Mouse (Mus musculus): ENCODE data around the gene Mospd3. TPM values are rescaled to one million over a fixed set of nuclear protein-coding genes. Genes with fewer than 3 reads are reported as not detected.
A peak's percentile ranks its signal among the peaks of the same experiment; 100 is the strongest.

The Mospd3 gene
- polyA plus RNA-seq, 1 experiment: 90.3 TPM

DNA sequence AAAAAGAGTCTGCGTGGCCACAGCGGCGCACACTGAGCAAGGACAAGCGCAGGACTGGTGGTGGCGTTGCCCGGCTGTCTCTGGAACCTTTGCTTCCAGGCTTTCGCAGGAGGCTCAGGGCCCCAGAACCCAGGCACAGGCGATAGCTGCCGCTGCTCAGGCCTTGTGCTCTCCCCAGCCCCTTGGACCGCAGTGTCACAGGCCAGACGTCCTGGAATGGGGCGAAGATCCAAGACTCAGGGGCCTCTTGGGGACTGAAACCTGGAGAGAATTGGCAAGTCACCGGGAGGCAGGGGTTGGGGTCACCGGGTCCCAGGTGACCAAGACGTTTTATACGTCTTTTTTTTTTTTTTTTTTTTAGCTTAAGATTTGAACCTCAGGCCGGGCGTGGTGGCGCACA, 43.6 kb upstream of the Mospd3 start:
- TF ChIP-seq POLR2A (IDR thresholded peaks at IDR 0.05; ENCODE audit: low read depth, low read length): no peak
- TF ChIP-seq CTCF (IDR thresholded peaks at IDR 0.05; ENCODE audit: extremely low read depth, insufficient read depth, insufficient read length, insufficient replicate concordance): no peak
- no peak overlapping the region for H3K27ac ChIP-seq (ENCODE audit: insufficient read depth, low read length)
- WGBS: 86% methylated on average over 19 of the region's 19 CpGs
- DNase-seq (ENCODE audit: low read depth in 1 of 2, low spot score in 2 of 2): no peak
- no peak overlapping the region for H3K4me3 ChIP-seq (ENCODE audit: extremely low read depth, insufficient read depth, insufficient read length)
- peaks cover 15% of the 10 kb centered on the region for H3K4me1 ChIP-seq (ENCODE audit: control insufficient read depth, insufficient read depth, insufficient read length)
- no peaks in the 10 kb centered on the region for H3K27me3 ChIP-seq (ENCODE audit: control insufficient read depth, insufficient read depth, low read length)
- peaks cover 31% of the 10 kb centered on the region for H3K36me3 ChIP-seq (ENCODE audit: control insufficient read depth, insufficient read depth, low read length)

DNA sequence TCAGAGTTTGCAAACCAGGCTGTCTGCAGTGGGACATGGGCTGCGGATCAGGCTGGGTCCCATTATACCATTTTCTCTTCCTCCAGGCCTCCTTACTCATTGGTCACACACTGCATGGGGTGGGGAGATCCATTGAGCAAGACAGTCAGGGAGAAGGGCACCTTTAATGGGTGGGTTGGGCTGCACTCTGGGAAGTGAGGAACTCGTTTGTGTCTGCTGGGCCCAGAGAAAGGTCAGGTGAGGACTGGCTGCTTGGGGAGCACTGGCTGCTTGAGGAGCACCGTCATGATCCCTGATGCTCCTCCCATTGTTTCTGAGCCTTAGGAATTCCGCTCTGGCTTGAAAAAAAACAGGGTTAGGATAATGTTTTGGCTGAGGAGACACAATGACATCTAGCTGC, 42.0 kb upstream of the Mospd3 start:
- peaks cover 5% of the 10 kb centered on the region for H3K4me1 ChIP-seq (ENCODE audit: control insufficient read depth, insufficient read depth, insufficient read length)
- TF ChIP-seq POLR2A (IDR thresholded peaks at IDR 0.05; ENCODE audit: low read depth, low read length): no peak
- TF ChIP-seq CTCF (IDR thresholded peaks at IDR 0.05; ENCODE audit: extremely low read depth, insufficient read depth, insufficient read length, insufficient replicate concordance): no peak
- WGBS: 77% methylated on average over 4 of the region's 4 CpGs
- no peak overlapping the region for H3K4me3 ChIP-seq (ENCODE audit: extremely low read depth, insufficient read depth, insufficient read length)
- H3K36me3 ChIP-seq (ENCODE audit: control insufficient read depth, insufficient read depth, low read length): peaks cover 46% of the 10 kb centered on the region
- H3K27me3 ChIP-seq (ENCODE audit: control insufficient read depth, insufficient read depth, low read length): no peaks in the 10 kb centered on the region
- H3K27ac ChIP-seq (ENCODE audit: insufficient read depth, low read length): no peak overlapping the region
- DNase-seq (ENCODE audit: low read depth in 1 of 2, low spot score in 2 of 2): no peak

- peak in 1 of 2 experiments; percentile 42 for DNase-seq (ENCODE audit: low read depth in 1 of 2, low spot score in 2 of 2)
- no peak within 1 kb of the TSS for H3K27ac ChIP-seq (ENCODE audit: insufficient read depth, low read length)
- no peaks in the 10 kb centered on the region for H3K27me3 ChIP-seq (ENCODE audit: control insufficient read depth, insufficient read depth, low read length)
- H3K4me1 ChIP-seq (ENCODE audit: control insufficient read depth, insufficient read depth, insufficient read length): peaks cover 5% of the 10 kb centered on the region
- TF ChIP-seq CTCF (IDR thresholded peaks at IDR 0.05; ENCODE audit: extremely low read depth, insufficient read depth, insufficient read length, insufficient replicate concordance): peak; percentile 41; the same call in 1 of the 2 replicates
- TF ChIP-seq POLR2A (IDR thresholded peaks at IDR 0.05; ENCODE audit: low read depth, low read length): no peak
- H3K4me3 ChIP-seq (ENCODE audit: extremely low read depth, insufficient read depth, insufficient read length): no peak within 1 kb of the TSS
- 85% methylated on average over 19 of the region's 19 CpGs for WGBS
- peaks cover 64% of the 10 kb centered on the region for H3K36me3 ChIP-seq (ENCODE audit: control insufficient read depth, insufficient read depth, low read length)
Measured at GRCm38 (mm10) chr5:137641054-137641453, 40.2 kb upstream of the Mospd3 start, which contains the start of gene Sap25. Gene Sap25, plus strand, starts transcription at chr5:137641334.

DNA sequence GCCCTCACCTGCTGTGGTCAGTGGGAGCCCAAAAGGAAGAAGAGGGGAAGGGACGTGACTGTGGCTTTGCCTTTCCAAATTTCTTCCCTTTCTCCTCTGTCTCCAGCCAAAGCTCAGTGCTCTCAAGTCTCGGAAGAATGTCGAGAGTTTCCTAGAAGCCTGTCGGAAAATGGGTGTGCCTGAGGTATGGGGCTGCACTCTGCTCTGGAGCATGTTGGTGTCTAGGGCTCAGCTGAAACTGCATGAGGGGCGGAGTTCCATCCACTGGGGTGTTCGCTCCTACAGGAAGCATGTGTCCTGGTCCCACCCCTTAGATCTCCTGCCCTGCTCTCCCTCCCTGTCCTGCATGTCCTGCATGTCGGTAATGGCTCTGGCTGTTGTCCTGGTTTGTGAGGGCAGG, 38.6 kb upstream of the Mospd3 start:
- WGBS: 88% methylated on average over 7 of the region's 7 CpGs
- TF ChIP-seq POLR2A (IDR thresholded peaks at IDR 0.05; ENCODE audit: low read depth, low read length) (no peak), CTCF (IDR thresholded peaks at IDR 0.05; ENCODE audit: extremely low read depth, insufficient read depth, insufficient read length, insufficient replicate concordance) (no peak)
- Histone ChIP-seq H3K27ac (ENCODE audit: insufficient read depth, low read length) (no peak overlapping the region), H3K27me3 (ENCODE audit: control insufficient read depth, insufficient read depth, low read length) (no peaks in the 10 kb centered on the region), H3K4me1 (ENCODE audit: control insufficient read depth, insufficient read depth, insufficient read length) (no peaks in the 10 kb centered on the region), H3K4me3 (ENCODE audit: extremely low read depth, insufficient read depth, insufficient read length) (no peak overlapping the region), H3K36me3 (ENCODE audit: control insufficient read depth, insufficient read depth, low read length) (peaks cover 72% of the 10 kb centered on the region)
- DNase-seq (ENCODE audit: low read depth in 1 of 2, low spot score in 2 of 2): no peak

GRCm38 (mm10) chr5:137633397-137634084, 32.7 kb upstream of the Mospd3 start:
- DNase-seq (ENCODE audit: low read depth in 1 of 2, low spot score in 2 of 2): no peak
- H3K27me3 ChIP-seq (ENCODE audit: control insufficient read depth, insufficient read depth, low read length): no peaks in the 10 kb centered on the region
- no peak overlapping the region for H3K27ac ChIP-seq (ENCODE audit: insufficient read depth, low read length)
- TF ChIP-seq POLR2A (IDR thresholded peaks at IDR 0.05; ENCODE audit: low read depth, low read length) (no peak), CTCF (IDR thresholded peaks at IDR 0.05; ENCODE audit: extremely low read depth, insufficient read depth, insufficient read length, insufficient replicate concordance) (no peak)
- WGBS: 92% methylated on average over 12 of the region's 12 CpGs
- H3K4me1 ChIP-seq (ENCODE audit: control insufficient read depth, insufficient read depth, insufficient read length): peaks cover 11% of the 10 kb centered on the region; the same call in 1 of the 2 replicates
- no peak overlapping the region for H3K4me3 ChIP-seq (ENCODE audit: extremely low read depth, insufficient read depth, insufficient read length)
- H3K36me3 ChIP-seq (ENCODE audit: control insufficient read depth, insufficient read depth, low read length): peaks cover 41% of the 10 kb centered on the region

DNA sequence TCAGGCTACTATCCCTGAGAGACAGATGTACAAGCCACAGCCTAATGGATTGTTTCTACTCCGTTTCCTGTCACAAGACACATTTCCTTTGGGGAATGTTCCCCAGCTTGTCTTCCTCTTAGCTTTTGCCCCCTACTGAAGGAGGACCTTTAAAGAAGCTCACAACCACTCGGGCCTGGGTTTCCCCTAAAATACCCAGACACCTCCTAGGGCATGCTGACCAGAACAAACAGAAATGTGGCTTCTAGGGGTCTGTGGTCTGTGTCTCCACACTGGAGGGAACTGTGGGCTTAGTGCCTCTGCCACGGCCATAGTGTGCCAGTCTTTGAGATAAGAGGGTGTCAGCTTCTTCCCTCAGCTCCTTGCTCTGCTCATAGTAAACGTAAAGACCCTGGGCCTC, 30.7 kb upstream of the Mospd3 start:
- WGBS: 5% methylated on average over 4 of the region's 4 CpGs
- Histone ChIP-seq H3K27me3 (ENCODE audit: control insufficient read depth, insufficient read depth, low read length) (no peaks in the 10 kb centered on the region), H3K4me1 (ENCODE audit: control insufficient read depth, insufficient read depth, insufficient read length) (peaks cover 11% of the 10 kb centered on the region; the same call in 1 of the 2 replicates), H3K27ac (ENCODE audit: insufficient read depth, low read length) (peak overlapping the region; percentile 93), H3K4me3 (ENCODE audit: extremely low read depth, insufficient read depth, insufficient read length) (peak overlapping the region; percentile 41), H3K36me3 (ENCODE audit: control insufficient read depth, insufficient read depth, low read length) (peaks cover 22% of the 10 kb centered on the region)
- peak in 1 of 2 experiments; percentile 37 for DNase-seq (ENCODE audit: low read depth in 1 of 2, low spot score in 2 of 2)
- TF ChIP-seq CTCF (IDR thresholded peaks at IDR 0.05; ENCODE audit: extremely low read depth, insufficient read depth, insufficient read length, insufficient replicate concordance): no peak
- no peak for TF ChIP-seq POLR2A (IDR thresholded peaks at IDR 0.05; ENCODE audit: low read depth, low read length)

GRCm38 (mm10) chr5:137631171-137631570, 30.3 kb upstream of the Mospd3 start:
- Histone ChIP-seq H3K27me3 (ENCODE audit: control insufficient read depth, insufficient read depth, low read length) (no peaks in the 10 kb centered on the region), H3K27ac (ENCODE audit: insufficient read depth, low read length) (peak overlapping the region; percentile 93), H3K36me3 (ENCODE audit: control insufficient read depth, insufficient read depth, low read length) (peaks cover 18% of the 10 kb centered on the region), H3K4me1 (ENCODE audit: control insufficient read depth, insufficient read depth, insufficient read length) (peaks cover 11% of the 10 kb centered on the region; the same call in 1 of the 2 replicates), H3K4me3 (ENCODE audit: extremely low read depth, insufficient read depth, insufficient read length) (peak overlapping the region; percentile 78)
- DNase-seq (ENCODE audit: low read depth in 1 of 2, low spot score in 2 of 2): peak; percentile 61 to 86
- TF ChIP-seq POLR2A (IDR thresholded peaks at IDR 0.05; ENCODE audit: low read depth, low read length): no peak; the same call in 1 of the 2 replicates
- TF ChIP-seq CTCF (IDR thresholded peaks at IDR 0.05; ENCODE audit: extremely low read depth, insufficient read depth, insufficient read length, insufficient replicate concordance): no peak
- under 1% methylated on average over 9 of the region's 9 CpGs for WGBS

All from spleen, adult 2 months (tissue).